Mouse (Mus musculus) kidney, adult 2 months (tissue): ENCODE data around the gene Rpp25l.

ENCODE experiments used
- CTCF ChIP-seq: fragments of 200-500 bp; conservative IDR thresholded peaks from 2 replicates; pipeline ENCODE4 v1.5.1; 2011; ENCODE audit warnings: low read depth, mild to moderate bottlenecking, control low read depth, low read length, moderate library complexity, mixed read lengths; ENCODE audit not compliant: insufficient read depth, insufficient read length
- POLR2A ChIP-seq: fragments of 200-500 bp; IDR thresholded peaks from one replicate; pipeline ENCODE4 v1.6.1; 2011; ENCODE audit warnings: low read depth, low read length, control low read depth

GRCm38 (mm10) chr4:41682789-41683188 is 30.5 kb downstream of the Rpp25l start:
- TF ChIP-seq CTCF (no peak), POLR2A (no peak)
